Mouse (Mus musculus) neural tube, embryonic 12.5 days (tissue): ENCODE measurements around the gene Sipa1. TPM values are rescaled to one million over a fixed set of nuclear protein-coding genes. Genes with fewer than 3 reads are reported as not detected.
"Not testable (repeated sequence)": the region's sequence is repeated elsewhere in the genome, so short reads cannot be mapped to it uniquely, and the experiment has no call there.

Experiments
- ATAC-seq: fragments of 200-750 bp; cut with Nextera tagmentation; 2 replicates; pipeline ENCODE4 v1.8.0; 2017; ENCODE audit warnings: low read depth, mild to moderate bottlenecking, moderate TSS enrichment, moderate library complexity; ENCODE audit not compliant: low FRiP score
- H3K27ac ChIP-seq: fragments of 300-500 bp; sonication (generic); 2 replicates; pipeline ENCODE4 v1.5.1; 2016
- H3K27me3 ChIP-seq: fragments of 300-500 bp; sonication (generic); replicated peaks from 2 replicates; pipeline ENCODE4 v1.6.1; 2016; ENCODE audit warnings: mild to moderate bottlenecking
- H3K36me3 ChIP-seq: fragments of 300-500 bp; sonication (generic); 2 replicates; pipeline ENCODE4 v1.6.1; 2016; ENCODE audit warnings: mild to moderate bottlenecking
- H3K4me1 ChIP-seq: fragments of 300-500 bp; sonication (generic); 2 replicates; pipeline ENCODE4 v1.6.1; 2016
- H3K4me2 ChIP-seq: fragments of 300-500 bp; sonication (generic); replicated peaks from 2 replicates; pipeline ENCODE4 v1.6.1; 2016; ENCODE audit warnings: mild to moderate bottlenecking
- H3K4me3 ChIP-seq: fragments of 300-500 bp; sonication (generic); 2 replicates; pipeline ENCODE4 v1.5.1; 2016
- H3K9ac ChIP-seq: fragments of 300-500 bp; sonication (generic); 2 replicates; pipeline ENCODE4 v1.6.1; 2016; ENCODE audit warnings: mild to moderate bottlenecking
- H3K9me3 ChIP-seq: fragments of 300-500 bp; sonication (generic); 2 replicates; pipeline ENCODE4 v1.6.1; 2016; ENCODE audit warnings: mild to moderate bottlenecking
- WGBS: fragments of 180-500 bp; shearing (Covaris S2); methylation state at CpG from one replicate; pipeline ENCODE4 v1.1.7; 2016; 5-methylcytosine and 5-hydroxymethylcytosine counted together
- polyA plus RNA-seq: library from polyadenylated mRNA; unstranded; fragments of >200 nt; fragmentation: Nextera tagmentation; extraction: Ambion mirVana; gene quantifications from 2 replicates; pipeline ENCODE4 v1.2.1, GENCODE M21; 2016

Gene Sipa1
- polyA plus RNA-seq, 1 experiment from 2014 or later: 25.7 TPM

GRCm38 (mm10) chr19:5692086-5692912 lies 28.8 kb upstream of the Sipa1 start:
- WGBS: 71% methylated on average over 10 of the region's 10 CpGs
- Histone ChIP-seq H3K27ac (no peak overlapping the region), H3K9me3 (no peaks in the 10 kb centered on the region), H3K4me2 (peak overlapping the region; percentile 100), H3K4me1 (peaks cover 54% of the 10 kb centered on the region), H3K36me3 (peaks cover 54% of the 10 kb centered on the region), H3K9ac (peak overlapping the region; percentile 89), H3K4me3 (peak overlapping the region; percentile 21; the same call in 1 of the 2 replicates), H3K27me3 (peaks cover 6% of the 10 kb centered on the region; the same call in 1 of the 2 replicates)
- no peak for ATAC-seq

- no peak for ATAC-seq
- peak overlapping the region; percentile 100 for H3K4me2 ChIP-seq
- no peaks in the 10 kb centered on the region for H3K9me3 ChIP-seq
- H3K27me3 ChIP-seq: peaks cover 6% of the 10 kb centered on the region; the same call in 1 of the 2 replicates
- H3K4me3 ChIP-seq: peak overlapping the region; percentile 96; the same call in 1 of the 2 replicates
- peak overlapping the region; percentile 89; the same call in 1 of the 2 replicates for H3K9ac ChIP-seq
- 85% methylated on average over 5 of the region's 5 CpGs for WGBS
- H3K36me3 ChIP-seq: peaks cover 52% of the 10 kb centered on the region
- no peak overlapping the region for H3K27ac ChIP-seq
- peaks cover 58% of the 10 kb centered on the region for H3K4me1 ChIP-seq
These were observed 28.1 kb upstream of the Sipa1 start for GRCm38 (mm10) chr19:5691601-5692000.

GRCm38 (mm10) chr19:5690343-5690735 lies 26.8 kb upstream of the Sipa1 start:
- Histone ChIP-seq H3K4me1 (peaks cover 47% of the 10 kb centered on the region), H3K36me3 (peaks cover 55% of the 10 kb centered on the region), H3K9me3 (no peaks in the 10 kb centered on the region)

GRCm38 (mm10) chr19:5689565-5690342 lies 26.2 kb upstream of the Sipa1 start:
- Histone ChIP-seq H3K4me2 (peak overlapping the region; percentile 100), H3K9me3 (no peaks in the 10 kb centered on the region), H3K36me3 (peaks cover 55% of the 10 kb centered on the region), H3K4me1 (peaks cover 43% of the 10 kb centered on the region), H3K4me3 (peak overlapping the region; percentile 96), H3K27me3 (no peaks in the 10 kb centered on the region), H3K9ac (peak overlapping the region; percentile 89), H3K27ac (peak overlapping the region; percentile 46)
- ATAC-seq: no peak
- 14% methylated on average over 42 of the region's 42 CpGs for WGBS

More at GRCm38 (mm10) chr19:5690343-5690735, 26.8 kb upstream of the Sipa1 start:
- Histone ChIP-seq H3K9ac (peak overlapping the region; percentile 89), H3K4me3 (peak overlapping the region; percentile 96), H3K4me2 (peak overlapping the region; percentile 100), H3K27me3 (peaks cover 3% of the 10 kb centered on the region; the same call in 1 of the 2 replicates), H3K27ac (0 out of 2 replicates have a peak overlapping the region, but pooled peaks have one; percentile 46)
- no peak for ATAC-seq
- WGBS: 74% methylated on average over 15 of the region's 15 CpGs

GRCm38 (mm10) chr19:5689088-5689428 lies 25.6 kb upstream of the Sipa1 start:
- 1% methylated on average over 7 of the region's 7 CpGs for WGBS
- Histone ChIP-seq H3K9ac (peak overlapping the region; percentile 89), H3K4me1 (peaks cover 43% of the 10 kb centered on the region)

DNA sequence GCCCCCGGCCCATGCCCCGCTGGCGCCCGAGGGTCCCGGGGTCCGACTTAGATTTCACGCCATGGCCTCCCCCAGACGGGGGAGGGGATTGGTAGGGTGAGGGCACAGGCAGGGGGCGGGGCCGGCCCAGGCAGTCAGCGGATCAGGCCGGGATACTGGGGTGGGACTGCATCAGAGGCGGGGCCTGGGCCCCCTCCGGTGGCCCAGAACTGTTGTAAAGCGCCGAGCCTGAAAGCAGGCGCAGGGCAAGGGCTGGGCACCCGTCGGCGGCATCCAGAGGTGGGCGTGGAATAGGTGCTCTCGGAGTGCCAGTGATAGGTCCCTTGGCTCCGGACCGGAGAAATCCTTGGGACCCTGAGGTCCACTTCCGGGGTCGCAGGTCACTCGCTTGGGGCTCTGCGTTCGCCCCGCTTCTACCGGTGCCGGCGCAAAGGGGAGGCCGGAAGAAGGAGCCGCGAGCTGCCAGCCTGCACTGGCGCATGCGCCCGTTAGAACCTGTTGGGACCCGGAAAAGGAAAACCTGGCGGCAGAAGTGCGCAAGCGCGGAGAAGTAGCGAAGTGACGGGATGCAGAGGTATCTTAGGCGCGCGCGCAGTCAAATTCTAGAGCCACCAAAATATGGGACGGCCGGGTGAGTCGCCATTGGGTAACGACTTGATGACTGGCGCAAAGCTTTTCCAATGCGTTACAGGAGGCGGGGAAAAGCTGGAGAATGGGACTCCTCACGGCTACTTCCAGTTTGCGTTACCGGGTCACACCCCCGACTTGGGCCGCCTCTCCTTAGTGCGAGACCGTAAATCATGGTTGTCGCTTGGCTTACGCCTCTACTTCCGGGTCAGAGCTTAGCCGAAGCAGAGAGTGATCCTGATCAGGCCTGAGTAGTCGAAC lies 24.9 kb upstream of the Sipa1 start, which contains the start of the genes Map3k11 and Pcnx3:
Gene Map3k11, plus strand, starts transcription at position 543 of the 888 bp plus-strand sequence.
Gene Pcnx3, minus strand, starts transcription at position 709 of the 888 bp plus-strand sequence.
- WGBS: under 1% methylated on average over 69 of the region's 69 CpGs
- H3K27me3 ChIP-seq: no peaks in the 10 kb centered on the region
- peaks cover 43% of the 10 kb centered on the region for H3K4me1 ChIP-seq
- no peaks in the 10 kb centered on the region for H3K9me3 ChIP-seq
- peak within 1 kb of the TSS; percentile 96 for H3K4me3 ChIP-seq
- peak; percentile 94 for ATAC-seq
- H3K4me2 ChIP-seq: peak within 1 kb of the TSS; percentile 100
- peak within 1 kb of the TSS; percentile 95 for H3K9ac ChIP-seq
- peaks cover 55% of the 10 kb centered on the region for H3K36me3 ChIP-seq
- H3K27ac ChIP-seq: peak within 1 kb of the TSS; percentile 79

More at GRCm38 (mm10) chr19:5689088-5689428, 25.6 kb upstream of the Sipa1 start:
- Histone ChIP-seq H3K36me3 (peaks cover 55% of the 10 kb centered on the region), H3K4me2 (peak overlapping the region; percentile 100), H3K27me3 (no peaks in the 10 kb centered on the region), H3K4me3 (peak overlapping the region; percentile 96), H3K9me3 (no peaks in the 10 kb centered on the region), H3K27ac (peak overlapping the region; percentile 46; the same call in 1 of the 2 replicates)
- ATAC-seq: no peak

DNA sequence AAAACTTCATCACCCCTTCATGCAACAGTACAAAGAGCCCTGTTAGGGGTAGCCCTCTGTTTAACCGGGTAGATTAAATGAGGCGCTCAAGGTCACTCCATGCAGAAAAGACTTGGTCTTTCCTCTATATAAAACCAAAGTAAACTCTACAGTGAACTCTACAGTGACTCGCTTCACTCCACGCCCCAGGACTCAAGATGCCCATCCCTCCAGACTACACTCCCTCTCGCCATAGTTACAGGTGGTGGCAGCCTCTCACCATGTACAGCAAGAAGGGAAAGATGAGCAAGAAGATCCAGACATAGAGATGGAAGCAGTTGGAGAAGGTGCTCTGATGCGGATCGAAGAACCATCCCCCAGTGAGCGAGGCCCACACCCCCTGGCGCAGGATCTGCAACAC lies 24.2 kb upstream of the Sipa1 start:
- Histone ChIP-seq H3K4me2 (peak overlapping the region; percentile 100), H3K9me3 (no peaks in the 10 kb centered on the region), H3K36me3 (peaks cover 56% of the 10 kb centered on the region), H3K4me1 (peaks cover 43% of the 10 kb centered on the region), H3K27me3 (no peaks in the 10 kb centered on the region), H3K4me3 (peak overlapping the region; percentile 96), H3K27ac (peak overlapping the region; percentile 79; the same call in 1 of the 2 replicates), H3K9ac (peak overlapping the region; percentile 95)
- ATAC-seq: peak; percentile 1; the same call in 1 of the 2 replicates
- WGBS: 22% methylated on average over 9 of the region's 9 CpGs

DNA sequence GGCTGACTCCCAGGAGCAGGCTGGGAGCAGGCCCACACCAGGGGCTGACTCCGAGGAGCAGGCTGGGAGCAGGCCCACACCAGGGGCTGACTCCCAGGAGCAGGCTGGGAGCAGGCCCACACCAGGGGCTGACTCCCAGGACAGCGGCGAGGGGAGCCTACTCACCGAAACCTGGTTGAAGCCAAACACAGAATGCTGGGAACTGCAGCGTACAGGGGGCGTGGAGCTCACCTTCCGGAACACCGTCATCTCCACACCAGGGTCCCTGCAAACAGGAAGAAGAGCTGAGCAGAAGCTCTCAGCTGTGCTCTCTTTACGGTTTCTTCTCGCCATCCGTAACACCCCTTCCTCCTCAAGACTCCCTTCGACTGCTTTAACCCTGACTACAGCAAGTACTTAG lies 23.4 kb upstream of the Sipa1 start:
- not testable (repeated sequence) for H3K9me3 ChIP-seq, H3K27ac ChIP-seq, H3K27me3 ChIP-seq, H3K4me3 ChIP-seq, H3K9ac ChIP-seq, ATAC-seq
- peak overlapping the region; percentile 100 for H3K4me2 ChIP-seq
- peaks cover 61% of the 10 kb centered on the region for H3K36me3 ChIP-seq
- 95% methylated on average over 12 of the region's 12 CpGs for WGBS
- H3K4me1 ChIP-seq: peaks cover 40% of the 10 kb centered on the region

DNA sequence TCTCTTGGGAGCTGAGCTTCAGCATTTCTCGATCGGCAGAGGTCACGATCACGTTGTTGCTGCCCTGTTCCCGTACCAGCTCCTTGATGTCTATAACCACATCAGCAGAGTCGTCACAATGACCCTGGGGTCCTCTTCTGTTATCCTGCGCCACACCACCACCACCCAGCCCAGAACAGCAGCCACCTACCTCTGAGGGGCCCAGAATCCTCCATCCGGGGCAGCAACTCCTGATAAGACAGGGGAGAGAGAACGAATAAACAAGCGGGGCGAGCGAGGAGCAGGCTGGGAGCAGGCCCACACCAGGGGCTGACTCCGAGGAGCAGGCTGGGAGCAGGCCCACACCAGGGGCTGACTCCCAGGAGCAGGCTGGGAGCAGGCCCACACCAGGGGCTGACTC lies 22.9 kb upstream of the Sipa1 start:
- WGBS: 93% methylated on average over 13 of the region's 13 CpGs
- Histone ChIP-seq H3K9ac (no peak overlapping the region), H3K9me3 (no peaks in the 10 kb centered on the region), H3K4me1 (peaks cover 34% of the 10 kb centered on the region), H3K4me2 (no peak overlapping the region), H3K27me3 (no peaks in the 10 kb centered on the region), H3K27ac (no peak overlapping the region), H3K36me3 (peaks cover 64% of the 10 kb centered on the region), H3K4me3 (no peak overlapping the region)
- ATAC-seq: no peak

DNA sequence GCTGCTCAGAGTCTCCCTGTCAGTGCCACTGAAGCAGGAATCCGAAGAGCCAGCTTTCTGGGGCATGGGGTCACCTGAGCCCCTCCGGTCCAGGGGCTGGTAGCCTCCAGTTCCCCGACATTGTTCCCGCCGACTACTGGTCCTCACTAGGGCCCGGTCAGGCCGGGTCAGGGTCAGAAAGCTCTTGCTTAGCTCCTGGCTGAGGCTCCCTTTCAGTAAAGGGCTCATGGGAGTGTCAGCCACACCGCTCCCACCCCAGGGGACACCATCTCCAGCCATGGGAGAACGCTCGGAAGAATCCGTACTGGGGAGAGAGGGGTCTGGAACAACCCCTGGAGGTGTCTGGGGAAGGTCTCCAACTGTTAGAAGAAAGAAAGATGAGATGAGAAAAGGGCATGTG lies 22.4 kb upstream of the Sipa1 start:
- Histone ChIP-seq H3K27ac (no peak overlapping the region), H3K27me3 (no peaks in the 10 kb centered on the region), H3K36me3 (peaks cover 64% of the 10 kb centered on the region), H3K4me3 (no peak overlapping the region), H3K9me3 (no peaks in the 10 kb centered on the region), H3K9ac (no peak overlapping the region), H3K4me1 (peaks cover 29% of the 10 kb centered on the region), H3K4me2 (no peak overlapping the region)
- no peak for ATAC-seq
- WGBS: 94% methylated on average over 11 of the region's 11 CpGs

GRCm38 (mm10) chr19:5685431-5685830 lies 21.9 kb upstream of the Sipa1 start:
- Histone ChIP-seq H3K36me3 (peaks cover 64% of the 10 kb centered on the region), H3K9me3 (no peaks in the 10 kb centered on the region), H3K4me3 (0 out of 2 replicates have a peak overlapping the region, but pooled peaks have one; percentile 2), H3K27me3 (no peaks in the 10 kb centered on the region), H3K4me1 (peaks cover 24% of the 10 kb centered on the region), H3K4me2 (no peak overlapping the region), H3K27ac (no peak overlapping the region), H3K9ac (no peak overlapping the region)
- ATAC-seq: no peak
- WGBS: 95% methylated on average over 19 of the region's 19 CpGs
